Comparison of ENCODE assay signal across 9 mouse cellular contexts in the genomic region with DNA sequence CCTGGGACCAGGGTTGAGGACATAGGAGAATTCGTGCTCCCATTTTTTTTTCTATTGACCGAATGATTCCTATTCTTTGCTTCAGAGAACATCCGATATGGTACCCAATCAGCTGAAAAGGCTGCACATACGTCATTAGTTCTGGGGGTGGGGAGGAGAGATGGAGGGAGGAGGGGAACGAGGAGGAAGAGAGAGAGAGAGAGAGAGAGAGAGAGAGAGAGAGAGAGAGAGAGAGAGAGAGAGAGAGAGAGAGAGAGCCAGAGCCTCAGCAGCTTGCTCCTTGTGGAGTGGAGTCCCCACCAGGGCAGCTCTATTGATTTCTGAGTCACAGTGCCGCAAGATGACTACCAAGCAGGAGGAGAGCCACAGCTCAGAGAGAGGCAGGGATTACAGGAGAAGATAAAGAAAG. TPM values are rescaled to one million over a fixed set of nuclear protein-coding genes. Genes with fewer than 3 reads are reported as not detected.
DNase-seq lines count a peak whose midpoint lies in the region; ATAC-seq and TF ChIP-seq lines count a peak whose summit lies in the region.
"Had no signal": no experiment of that assay in that cellular context is flagged by ENCODE, and none has a peak within 500 bp of the region (broad histone marks: within the 10 kb centered on the region; RNA-seq: fewer than 3 reads in every experiment).

No protein-coding gene starts in this region.

- H3K4me2 ChIP-seq in forebrain, embryonic 16.5 days (ENCODE audit: low read length): peak overlapping the region; percentile 63
- H3K4me2 ChIP-seq: lung, embryonic 15.5 days had no signal

- DNase-seq in right cerebral cortex, postnatal 10 days (ENCODE audit: low spot score in 2 of 2): peak; percentile 83 to 90
- DNase-seq in right cerebral cortex, postnatal 14 days: no peak
- peak; percentile 70 for DNase-seq in mesoderm, embryonic 11.5 days (ENCODE audit: low read depth, low spot score)
- no peak for DNase-seq in lung, postnatal 4 days
- no peak for DNase-seq in yolk sac, embryonic 10.5 days (ENCODE audit: low spot score)
- no peak for DNase-seq in gastrocnemius, adult 18-20 months (ENCODE audit: low spot score)
- DNase-seq in kidney, adult 2 months: no peak

- no peaks in the 10 kb centered on the region for H3K36me3 ChIP-seq in forebrain, embryonic 16.5 days (ENCODE audit: control insufficient read depth, insufficient read depth)
- H3K36me3 ChIP-seq in kidney, adult 2 months (ENCODE audit: control insufficient read depth, insufficient read depth, low read length): no peaks in the 10 kb centered on the region
- H3K36me3 ChIP-seq: lung, embryonic 15.5 days had no signal

- TF ChIP-seq POLR2A in kidney, adult 2 months (IDR thresholded peaks at IDR 0.05; ENCODE audit: low read depth, low read length): no peak

- H3K27me3 ChIP-seq in forebrain, embryonic 16.5 days (replicated peaks; ENCODE audit: control insufficient read depth, insufficient read depth, low read length): no peaks in the 10 kb centered on the region
- no peaks in the 10 kb centered on the region; the same call in 1 of the 2 replicates for H3K27me3 ChIP-seq in kidney, adult 2 months (replicated peaks; ENCODE audit: control insufficient read depth, insufficient read depth, low read length)

- peak overlapping the region; percentile 59 for H3K9ac ChIP-seq in forebrain, embryonic 16.5 days (replicated peaks; ENCODE audit: low read depth, low read length)
- H3K9ac ChIP-seq: lung, embryonic 15.5 days had no signal

- H3K4me3 ChIP-seq in forebrain, embryonic 16.5 days (replicated peaks; ENCODE audit: low read length): peak overlapping the region; percentile 38
- H3K4me3 ChIP-seq in kidney, adult 2 months (ENCODE audit: insufficient read depth, low read depth, low read length): no peak overlapping the region
- H3K4me3 ChIP-seq: lung, embryonic 15.5 days had no signal

- no peak for TF ChIP-seq CTCF in kidney, adult 2 months (conservative IDR thresholded peaks at IDR 0.05; ENCODE audit: insufficient read depth, insufficient read length, low read depth, low read length)

- WGBS in forebrain, embryonic 16.5 days: 0% methylated on average over 6 of the region's 6 CpGs
- WGBS in kidney, adult 2 months: 20% methylated on average over 6 of the region's 6 CpGs

- H3K27ac ChIP-seq in forebrain, embryonic 16.5 days (ENCODE audit: low read length): peak overlapping the region; percentile 100
- no peak overlapping the region for H3K27ac ChIP-seq in kidney, adult 2 months (ENCODE audit: insufficient read depth, low read depth, low read length)
- H3K27ac ChIP-seq: lung, embryonic 15.5 days had no signal

- peak; percentile 66 for ATAC-seq in forebrain, embryonic 16.5 days

- no peaks in the 10 kb centered on the region for H3K9me3 ChIP-seq in forebrain, embryonic 16.5 days (ENCODE audit: control insufficient read depth, low read length)
- H3K9me3 ChIP-seq: lung, embryonic 15.5 days had no signal

- H3K4me1 ChIP-seq in forebrain, embryonic 16.5 days (replicated peaks; ENCODE audit: control insufficient read depth, insufficient read depth, low read length): peaks cover 4% of the 10 kb centered on the region
- H3K4me1 ChIP-seq in kidney, adult 2 months (ENCODE audit: control insufficient read depth, insufficient read depth, low read length): no peaks in the 10 kb centered on the region
- H3K4me1 ChIP-seq: lung, embryonic 15.5 days had no signal

RNA-seq across cellular contexts. Expression of gene Myt1l, which starts 1.9 kb away (rescaled TPM):
- 261 and 316 TPM in 2 replicates for polyA plus RNA-seq in forebrain, embryonic 16.5 days (2015; fragmentation: Nextera tagmentation; extraction: Ambion mirVana)
- total RNA-seq in gastrocnemius, adult 18-20 months (2021): not detected
- polyA plus RNA-seq in kidney, adult 2 months (2012; rRNA removed): 0.01 TPM in 1 of 2 replicates, not detected in the other

Comparison
In these comparisons a context has a peak if more than half of its experiments do, and no peak if none do; other contexts are left out.
1. DNase-seq: peak in right cerebral cortex, postnatal 10 days (2 of 2) and mesoderm, embryonic 11.5 days (single experiment); none in right cerebral cortex, postnatal 14 days (single experiment), lung, postnatal 4 days (0 of 2), yolk sac, embryonic 10.5 days (single experiment), gastrocnemius, adult 18-20 months (single experiment) and kidney, adult 2 months (single experiment).
2. RNA of gene Myt1l, which starts 1.9 kb away (polyA plus RNA-seq): 261 to 316 TPM in forebrain, embryonic 16.5 days; 0.01 TPM in kidney, adult 2 months; every median in the first group is over 100 times any median in the second.